Mouse (Mus musculus): Measurements from ENCODE around the gene Rnf38. TPM values are rescaled to one million over a fixed set of nuclear protein-coding genes. Genes with fewer than 3 reads are reported as not detected.

Rnf38 gene
- total RNA-seq, 2 experiments from 2014 or later = 12.3 to 15.9 TPM

DNA sequence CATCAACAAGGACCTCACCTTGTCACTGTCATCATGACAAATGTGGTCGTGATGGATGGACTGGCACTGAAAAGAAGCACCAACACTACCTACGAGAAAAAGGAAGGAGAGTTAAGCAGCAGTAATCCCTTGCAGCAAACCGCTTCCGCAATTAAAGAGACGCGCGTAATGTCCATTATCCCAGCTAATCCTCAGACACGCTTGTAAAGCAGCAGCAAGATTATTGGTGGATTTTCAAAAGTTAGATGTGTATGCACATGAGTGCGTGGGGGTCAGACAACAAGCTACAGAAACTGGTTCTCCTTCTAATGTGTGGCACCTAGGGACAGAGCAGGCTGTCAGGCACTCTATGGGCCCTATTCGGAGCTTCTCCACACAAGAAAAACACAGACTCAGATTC is 46.2 kb downstream of the Rnf38 start:
- no peak for DNase-seq
- no peak for TF ChIP-seq CTCF (IDR thresholded peaks at IDR 0.05)
- intact Hi-C loops (cut with DNase I) = no loop called here
- Histone ChIP-seq H3K27ac (no peak overlapping the region), H3K4me3 (no peak overlapping the region)

DNA sequence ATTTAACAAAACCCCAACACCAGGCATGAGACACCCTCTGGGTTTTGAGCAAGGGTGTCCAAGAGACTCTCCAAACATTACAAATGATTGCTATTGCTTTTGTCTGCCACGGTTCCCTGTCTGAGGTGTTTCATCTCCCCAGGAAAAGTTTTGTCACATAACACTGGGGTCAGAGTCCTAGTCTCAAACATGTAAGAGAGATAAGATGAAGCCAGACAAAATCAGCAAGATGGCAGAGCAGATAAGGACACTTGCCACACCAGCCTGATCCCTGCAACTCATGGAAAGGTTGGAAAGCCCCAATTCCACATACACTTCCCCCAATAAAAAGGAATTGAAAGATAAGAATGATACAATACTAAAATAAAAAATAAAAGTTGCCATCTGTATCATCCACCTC is 49.7 kb downstream of the Rnf38 start:
- Histone ChIP-seq H3K27ac (no peak overlapping the region), H3K4me3 (no peak overlapping the region)
- TF ChIP-seq CTCF (IDR thresholded peaks at IDR 0.05) = no peak
- intact Hi-C loops (cut with DNase I) = no loop called here
- no peak for DNase-seq

DNA sequence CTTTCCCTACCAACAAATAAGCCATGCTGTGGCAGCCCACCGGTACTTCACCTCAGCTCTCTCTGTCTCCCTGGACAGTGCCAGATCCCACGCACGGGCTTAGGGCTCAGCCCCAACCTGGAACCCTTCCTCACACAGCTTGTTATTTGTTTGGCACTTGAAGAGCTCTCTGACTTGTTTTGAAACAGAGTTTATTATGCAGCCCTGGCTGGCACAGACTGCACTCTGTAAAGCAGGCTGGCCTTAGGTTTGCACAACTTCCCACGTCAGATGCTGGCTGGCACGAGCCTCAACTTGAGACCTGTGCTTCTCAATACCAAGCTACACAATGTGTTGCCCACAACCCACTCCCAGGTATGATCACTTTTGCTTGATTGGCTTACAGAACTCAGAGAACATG is 53.8 kb downstream of the Rnf38 start:
- TF ChIP-seq CTCF (IDR thresholded peaks at IDR 0.05) = no peak
- intact Hi-C loops (cut with DNase I) = no loop called here
- no peak overlapping the region for H3K4me3 ChIP-seq
- H3K27ac ChIP-seq = peak overlapping the region; percentile 43; the same call in 1 of the 2 replicates
- DNase-seq = peak; percentile 26

DNA sequence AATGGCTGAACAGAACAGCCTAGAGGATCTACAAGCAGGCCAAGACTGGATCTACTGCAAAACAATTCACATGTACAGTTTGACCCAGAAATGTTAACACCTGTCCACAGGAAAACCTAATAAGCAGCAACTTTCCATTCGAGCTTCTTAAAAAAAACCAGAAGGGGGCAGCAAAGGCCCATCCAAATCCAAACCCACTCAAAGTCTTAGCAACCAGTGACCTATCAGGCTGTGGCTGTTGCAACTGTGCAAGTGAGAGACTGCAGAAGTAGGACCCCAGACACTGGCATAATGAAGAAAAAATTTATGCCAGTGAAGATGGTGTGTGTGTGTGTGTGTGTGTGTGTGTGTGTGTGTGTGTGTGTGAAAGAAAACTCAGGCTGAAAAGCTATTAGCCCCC is 60.4 kb downstream of the Rnf38 start:
- no peak overlapping the region for H3K4me3 ChIP-seq
- DNase-seq = peak; percentile 41
- intact Hi-C loops (cut with DNase I) = loop anchor here (1.0 to 2.0 kb wide), 2 partner anchors 28 to 119 kb away; no protein-coding TSS in a partner anchor

DNA sequence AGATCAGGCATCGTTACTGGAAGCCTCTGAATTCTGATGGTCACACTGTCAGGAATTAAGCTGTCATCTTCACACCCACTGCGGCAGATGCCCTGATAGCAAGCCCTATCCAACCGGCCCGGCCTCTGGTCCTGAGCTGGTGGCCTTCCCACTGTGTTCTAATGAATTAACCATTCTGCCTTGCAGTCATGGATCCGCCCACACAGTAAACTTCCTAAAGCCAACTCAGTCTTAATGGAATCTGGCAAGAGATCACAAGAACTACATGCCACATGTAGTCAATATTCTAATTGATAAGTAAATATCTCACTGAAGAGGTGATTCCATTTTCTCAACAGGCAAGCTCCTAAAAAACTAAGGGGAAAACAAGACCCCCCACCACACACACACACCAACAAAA is 60.9 kb downstream of the Rnf38 start:
- Histone ChIP-seq H3K27ac (no peak overlapping the region), H3K4me3 (no peak overlapping the region)
- intact Hi-C loops (cut with DNase I) = loop anchor here (1.0 to 2.0 kb wide), 2 partner anchors 28 to 120 kb away; no protein-coding TSS in a partner anchor
- no peak for TF ChIP-seq CTCF (IDR thresholded peaks at IDR 0.05)
- DNase-seq = no peak

More for the DNA sequence above, 60.4 kb downstream of the Rnf38 start:
- no peak overlapping the region for H3K27ac ChIP-seq
- peak; percentile 79 for TF ChIP-seq CTCF (IDR thresholded peaks at IDR 0.05)

DNA sequence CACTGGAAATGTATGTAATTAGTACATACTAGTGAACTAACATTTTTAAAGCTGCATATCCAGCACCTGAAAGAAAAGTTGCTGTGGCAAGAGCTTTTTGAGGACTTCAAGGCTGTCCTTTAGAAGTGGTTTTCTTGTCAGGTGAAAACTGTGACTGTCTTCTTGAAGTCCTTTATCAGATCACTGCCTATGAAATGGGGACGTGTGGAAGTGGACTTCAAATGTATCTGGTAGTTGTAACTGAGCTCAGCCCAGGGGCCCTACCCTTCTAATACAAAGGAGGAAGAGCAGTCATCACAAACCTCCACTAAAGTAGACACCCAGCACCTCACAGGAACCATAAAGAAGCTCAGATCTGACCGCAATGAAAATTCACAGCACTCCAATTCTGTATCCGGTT is 63.7 kb downstream of the Rnf38 start:
- no peak for TF ChIP-seq CTCF (IDR thresholded peaks at IDR 0.05)
- intact Hi-C loops (cut with DNase I) = loop anchor here (2.0 to 5.0 kb wide), 2 partner anchors 63 to 98 kb away; partner anchors contain the start of gene Rnf38
- no peak for DNase-seq
- no peak overlapping the region for H3K4me3 ChIP-seq
- H3K27ac ChIP-seq = no peak overlapping the region

DNA sequence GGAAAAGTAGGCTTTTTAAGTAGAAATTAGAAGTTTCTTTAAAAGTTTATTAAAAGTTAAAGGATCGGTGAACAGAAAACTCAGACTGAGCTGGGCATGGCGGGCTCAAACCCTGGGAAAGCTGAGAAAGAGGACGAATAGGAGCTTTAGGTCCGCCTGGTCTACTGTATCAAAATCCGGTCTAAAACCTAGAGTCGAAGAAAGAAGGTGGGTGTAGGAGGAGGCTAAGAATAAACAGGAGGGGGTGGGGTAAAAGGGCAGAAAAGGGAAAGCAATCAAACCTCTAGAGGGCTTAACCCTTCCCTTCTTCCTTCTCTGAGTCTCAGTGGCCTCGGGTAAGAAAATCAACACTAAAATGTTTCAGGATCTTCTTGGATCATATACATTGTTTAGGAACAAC is 64.8 kb downstream of the Rnf38 start:
- no peak for TF ChIP-seq CTCF (IDR thresholded peaks at IDR 0.05)
- DNase-seq = no peak
- peak overlapping the region; percentile 93 for H3K4me3 ChIP-seq
- H3K27ac ChIP-seq = peak overlapping the region; percentile 95
- intact Hi-C loops (cut with DNase I) = loop anchor here (2.0 to 5.0 kb wide), 2 partner anchors 64 to 97 kb away; partner anchors contain the start of gene Rnf38

DNA sequence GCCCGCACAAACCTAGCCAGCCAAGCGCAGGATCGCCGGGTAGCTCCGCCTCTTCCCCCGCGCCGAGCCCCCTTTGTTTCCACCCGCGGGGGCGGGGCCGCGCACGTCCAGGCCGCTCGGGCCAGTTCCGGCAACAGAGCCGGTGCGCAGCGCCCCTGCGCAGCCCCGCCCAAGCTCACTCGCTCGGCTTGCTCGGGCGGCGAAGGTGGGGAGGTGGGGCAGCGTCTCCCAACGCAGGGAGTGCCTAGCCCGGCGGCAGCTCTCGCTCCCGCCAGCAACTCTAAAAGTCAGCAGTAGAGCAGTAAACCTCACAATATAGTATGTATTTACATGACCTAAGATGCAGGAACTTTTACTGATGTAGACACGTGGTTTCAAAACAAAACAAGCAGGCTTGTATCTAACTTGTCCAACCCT is 65.3 kb downstream of the Rnf38 start:
- peak overlapping the region; percentile 95 for H3K27ac ChIP-seq
- no peak for TF ChIP-seq CTCF (IDR thresholded peaks at IDR 0.05)
- intact Hi-C loops (cut with DNase I) = loop anchor here (2.0 to 5.0 kb wide), 2 partner anchors 65 to 96 kb away; partner anchors contain the start of gene Rnf38
- DNase-seq = peak; percentile 98
- peak overlapping the region; percentile 93 for H3K4me3 ChIP-seq

DNA sequence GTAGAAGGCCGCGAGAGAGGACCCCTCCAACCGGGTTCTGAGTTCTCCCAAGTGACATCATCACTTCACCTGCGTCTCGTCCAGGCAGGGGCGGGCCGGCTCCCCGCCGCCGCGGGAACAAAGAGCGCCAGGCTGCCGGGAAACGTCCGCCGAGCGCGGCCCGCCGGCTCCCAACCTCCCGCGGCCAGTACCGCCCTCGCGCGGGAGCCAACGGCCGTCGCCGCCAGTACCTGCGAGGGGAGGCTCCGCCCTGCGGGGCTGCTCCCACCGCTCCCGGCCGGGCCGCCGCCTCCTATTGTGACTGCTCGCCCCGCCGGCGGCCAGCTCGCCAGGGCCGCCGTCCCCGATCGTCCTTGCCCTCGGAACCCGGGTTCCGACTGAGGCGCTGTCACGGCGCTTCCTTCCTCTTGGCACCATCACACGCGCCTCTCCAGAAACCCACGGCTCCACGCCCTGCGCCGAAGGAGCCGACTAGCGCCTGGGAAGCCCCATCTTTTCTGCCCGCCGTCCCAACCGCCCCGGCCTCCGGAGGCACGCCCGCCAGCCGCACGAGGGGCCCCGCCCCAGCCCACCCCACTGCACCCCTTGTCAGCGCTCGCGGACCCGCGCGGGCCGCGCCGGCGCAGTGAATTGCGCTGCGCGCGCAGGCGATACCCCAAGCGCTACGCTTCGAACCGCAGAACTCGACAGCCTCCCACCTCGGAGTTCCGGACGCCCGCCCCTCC is 66.0 kb downstream of the Rnf38 start:
- Histone ChIP-seq H3K4me3 (peak overlapping the region; percentile 93), H3K27ac (peak overlapping the region; percentile 95)
- TF ChIP-seq CTCF (IDR thresholded peaks at IDR 0.05) = peak; percentile 36; the same call in 1 of the 2 replicates
- DNase-seq = peak; percentile 89
- intact Hi-C loops (cut with DNase I) = loop anchor here (2.0 to 5.0 kb wide), 2 partner anchors 65 to 95 kb away; partner anchors contain the start of gene Rnf38

DNA sequence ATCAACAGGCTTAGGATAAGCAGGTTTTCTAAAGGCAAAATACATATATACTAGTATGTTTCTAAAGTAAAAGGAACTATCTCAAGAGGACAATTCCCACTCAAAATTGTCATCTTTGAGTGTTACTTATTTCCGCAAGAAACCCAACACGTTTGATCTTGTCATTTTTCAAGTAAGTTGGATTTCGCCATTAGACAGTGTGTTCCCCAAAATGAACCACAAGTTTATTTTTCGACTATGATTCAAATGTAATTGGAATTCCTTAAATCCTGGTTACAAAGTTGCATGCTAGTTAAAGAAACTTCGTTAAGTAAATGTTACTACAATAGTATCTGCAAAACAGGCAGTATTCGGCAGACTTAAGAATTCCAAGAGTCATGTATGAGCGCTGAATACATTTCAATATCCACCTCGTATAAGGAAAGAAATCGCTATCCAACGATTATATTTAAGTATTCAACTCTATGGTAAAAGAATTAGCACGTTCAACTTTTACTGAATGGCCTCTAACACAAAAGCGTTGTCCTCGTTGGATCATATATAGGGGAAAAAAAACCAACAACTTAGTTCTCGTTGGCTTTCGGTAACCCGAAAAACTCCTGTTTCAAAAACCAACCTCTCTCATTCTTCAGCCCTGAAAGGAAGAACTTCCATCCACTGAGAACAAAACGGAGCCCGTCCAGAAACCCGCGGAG is 66.7 kb downstream of the Rnf38 start:
- H3K27ac ChIP-seq = peak overlapping the region; percentile 95
- no peak for TF ChIP-seq CTCF (IDR thresholded peaks at IDR 0.05)
- peak overlapping the region; percentile 93 for H3K4me3 ChIP-seq
- DNase-seq = no peak
- intact Hi-C loops (cut with DNase I) = loop anchor here (5.0 kb wide), 1 partner anchor 95 kb away; no protein-coding TSS in a partner anchor

DNA sequence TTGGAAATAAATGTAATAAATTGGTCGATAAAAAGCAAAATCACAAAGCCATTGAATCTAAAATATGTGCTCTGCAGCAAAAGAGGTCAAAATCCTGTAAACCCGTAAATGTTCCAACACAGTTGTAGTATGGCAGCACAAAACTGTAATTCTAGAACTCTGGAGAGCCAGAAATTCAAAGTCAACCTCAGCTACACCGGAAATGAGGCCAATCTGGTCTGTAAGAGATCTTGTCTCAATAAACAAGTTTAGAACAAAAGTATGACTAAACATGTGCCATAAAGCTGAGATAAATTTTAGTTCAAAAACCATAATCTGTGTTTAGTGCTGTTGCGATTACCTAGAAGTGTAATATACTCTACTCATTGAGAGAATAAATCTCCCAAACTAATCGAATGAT is 69.0 kb downstream of the Rnf38 start:
- TF ChIP-seq CTCF (IDR thresholded peaks at IDR 0.05) = no peak

DNA sequence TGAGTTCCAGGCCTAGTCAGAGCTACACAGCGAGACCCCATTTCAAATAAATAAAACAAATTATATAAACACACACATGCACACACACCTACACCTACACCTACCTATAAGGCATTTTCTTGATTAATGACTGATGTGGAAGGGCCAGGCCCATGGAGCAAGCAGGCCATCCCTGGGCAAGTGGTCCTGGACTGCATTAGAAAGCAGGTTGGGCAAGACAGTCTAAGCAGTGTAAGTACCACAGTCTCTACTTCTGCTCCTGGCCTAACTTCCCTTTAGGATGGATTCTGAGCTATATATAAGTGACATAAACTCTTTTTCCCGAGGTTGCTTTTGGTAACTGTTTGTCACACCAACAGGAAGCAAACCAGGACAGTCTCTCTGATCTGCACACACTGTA is 70.6 kb downstream of the Rnf38 start:
- TF ChIP-seq CTCF (IDR thresholded peaks at IDR 0.05) = no peak
- intact Hi-C loops (cut with DNase I) = no loop called here

More for the DNA sequence above, 69.0 kb downstream of the Rnf38 start:
- Histone ChIP-seq H3K4me3 (no peak overlapping the region), H3K27ac (no peak overlapping the region)
- DNase-seq = no peak
- intact Hi-C loops (cut with DNase I) = loop anchor here (5.0 kb wide), 1 partner anchor 92 kb away; no protein-coding TSS in a partner anchor

More for the DNA sequence above, 70.6 kb downstream of the Rnf38 start:
- Histone ChIP-seq H3K27ac (no peak overlapping the region), H3K4me3 (no peak overlapping the region)
- DNase-seq = no peak

Measured in gastrocnemius, adult 2 months (tissue).